Mouse (Mus musculus) ES-Bruce4 (cell line): ENCODE results near the gene Sncb. TPM values are rescaled to one million over a fixed set of nuclear protein-coding genes. Genes with fewer than 3 reads are reported as not detected.

Experiments used
- H3K27ac ChIP-seq: 2 replicates; pipeline ENCODE4 v1.5.1; 2012; ENCODE audit warnings: low read length, inconsistent platforms; ENCODE audit not compliant: insufficient read depth
- H3K27me3 ChIP-seq: 2 replicates; pipeline ENCODE4 v1.6.1; 2012; ENCODE audit warnings: mild to moderate bottlenecking, low read length, inconsistent platforms; ENCODE audit not compliant: control insufficient read depth, poor library complexity, insufficient read depth, severe bottlenecking
- H3K36me3 ChIP-seq: 2 replicates; pipeline ENCODE4 v1.6.1; 2012; ENCODE audit warnings: inconsistent platforms, mild to moderate bottlenecking, low read length, moderate library complexity; ENCODE audit not compliant: control insufficient read depth, poor library complexity, insufficient read depth, severe bottlenecking
- H3K4me1 ChIP-seq: one replicate; pipeline ENCODE4 v1.8.1; 2011; ENCODE audit warnings: low read length; ENCODE audit not compliant: control insufficient read depth, insufficient read depth
- H3K4me3 ChIP-seq: 2 replicates; pipeline ENCODE4 v1.5.1; 2011; ENCODE audit warnings: low read depth, mild to moderate bottlenecking, low read length
- H3K9ac ChIP-seq: 2 replicates; pipeline ENCODE4 v1.6.1; 2012; ENCODE audit warnings: low read depth, mild to moderate bottlenecking, inconsistent platforms; ENCODE audit not compliant: poor library complexity, severe bottlenecking
- H3K9me3 ChIP-seq: replicated peaks from 2 replicates; pipeline ENCODE4 v1.6.1; 2012; ENCODE audit warnings: mild to moderate bottlenecking, low read length, inconsistent platforms; ENCODE audit not compliant: control insufficient read depth, poor library complexity, insufficient read depth, severe bottlenecking
- CTCF ChIP-seq: IDR thresholded peaks from one replicate; pipeline ENCODE4 v1.8.1; 2011; ENCODE audit warnings: low read depth, low read length
- EP300 ChIP-seq: IDR thresholded peaks from 2 replicates; pipeline ENCODE4 v1.6.1; 2011; ENCODE audit warnings: low read depth, low read length; ENCODE audit not compliant: insufficient read depth
- POLR2A ChIP-seq: IDR thresholded peaks from one replicate; pipeline ENCODE4 v1.8.1; 2011; ENCODE audit warnings: low read length; ENCODE audit not compliant: insufficient read depth
- polyA plus RNA-seq: library from polyadenylated mRNA; stranded (reverse); fragments of >200 nt; gene quantifications from 2 replicates; pipeline ENCODE4 v1.2.4, GENCODE M21; 2011; ENCODE audit warnings: low read depth; ENCODE audit not compliant: missing spikeins, insufficient read depth, insufficient read length

The Sncb gene
- polyA plus RNA-seq, 1 experiment: 2.8 TPM

- Histone ChIP-seq H3K9ac (no peak overlapping the region), H3K4me3 (no peak overlapping the region), H3K36me3 (no peaks in the 10 kb centered on the region), H3K4me1 (no peaks in the 10 kb centered on the region), H3K27ac (no peak overlapping the region), H3K9me3 (no peaks in the 10 kb centered on the region; the same call in 1 of the 2 replicates), H3K27me3 (no peaks in the 10 kb centered on the region)
- TF ChIP-seq CTCF (peak; percentile 50), POLR2A (no peak), EP300 (no peak)
Measured at GRCm38 (mm10) chr13:54723143-54723542, 43.3 kb downstream of the Sncb start.

GRCm38 (mm10) chr13:54716916-54717315, 49.5 kb downstream of the Sncb start:
- Histone ChIP-seq H3K9me3 (no peaks in the 10 kb centered on the region), H3K27ac (no peak overlapping the region), H3K4me1 (no peaks in the 10 kb centered on the region), H3K27me3 (no peaks in the 10 kb centered on the region), H3K4me3 (no peak overlapping the region), H3K36me3 (no peaks in the 10 kb centered on the region), H3K9ac (no peak overlapping the region)
- no peak for TF ChIP-seq EP300
- TF ChIP-seq POLR2A: no peak
- TF ChIP-seq CTCF: peak; percentile 84

- H3K36me3 ChIP-seq: no peaks in the 10 kb centered on the region
- H3K27me3 ChIP-seq: no peaks in the 10 kb centered on the region
- H3K27ac ChIP-seq: no peak overlapping the region
- no peak for TF ChIP-seq EP300
- no peak for TF ChIP-seq POLR2A
- no peak for TF ChIP-seq CTCF
- H3K9me3 ChIP-seq: no peaks in the 10 kb centered on the region
- no peak overlapping the region for H3K4me3 ChIP-seq
- no peak overlapping the region for H3K9ac ChIP-seq
- no peaks in the 10 kb centered on the region for H3K4me1 ChIP-seq
Measured at GRCm38 (mm10) chr13:54714996-54715395, 51.4 kb downstream of the Sncb start.

GRCm38 (mm10) chr13:54714393-54714792, 52.0 kb downstream of the Sncb start:
- H3K9me3 ChIP-seq: no peaks in the 10 kb centered on the region
- no peak overlapping the region for H3K27ac ChIP-seq
- TF ChIP-seq CTCF (peak; percentile 81), EP300 (no peak)
- no peak overlapping the region for H3K4me3 ChIP-seq
- H3K36me3 ChIP-seq: no peaks in the 10 kb centered on the region
- H3K4me1 ChIP-seq: no peaks in the 10 kb centered on the region
- no peak overlapping the region for H3K9ac ChIP-seq
- no peaks in the 10 kb centered on the region for H3K27me3 ChIP-seq

- Histone ChIP-seq H3K36me3 (no peaks in the 10 kb centered on the region), H3K27me3 (no peaks in the 10 kb centered on the region), H3K9ac (no peak overlapping the region), H3K27ac (no peak overlapping the region), H3K4me1 (no peaks in the 10 kb centered on the region), H3K4me3 (no peak overlapping the region), H3K9me3 (no peaks in the 10 kb centered on the region)
- TF ChIP-seq CTCF (no peak), POLR2A (no peak), EP300 (no peak)
Measured at GRCm38 (mm10) chr13:54710866-54711265, 55.5 kb downstream of the Sncb start.

Other genes with a start within 250 kb of the Sncb start
- gene 4833439L19Rik, start 201.2 kb downstream of the Sncb start, polyA plus RNA-seq: 110 and 111 TPM in 2 replicates
- 10.3 and 11.1 TPM in 2 replicates for gene Arl10, start 191.6 kb downstream of the Sncb start, polyA plus RNA-seq
- gene Nop16, start 176.5 kb downstream of the Sncb start, polyA plus RNA-seq: 61.8 and 65.5 TPM in 2 replicates
- gene Higd2a, start 176.4 kb downstream of the Sncb start, polyA plus RNA-seq: 104 and 116 TPM in 2 replicates
- 27.5 and 30.2 TPM in 2 replicates for gene Cltb, start 155.3 kb downstream of the Sncb start, polyA plus RNA-seq
- 69.3 and 70.5 TPM in 2 replicates for gene Faf2, start 144.8 kb downstream of the Sncb start, polyA plus RNA-seq
- gene Rnf44, start 72.7 kb downstream of the Sncb start, polyA plus RNA-seq: 153 and 171 TPM in 2 replicates
- gene Cdhr2, start 65.1 kb downstream of the Sncb start, polyA plus RNA-seq: not detected in 2 replicates
- gene Gprin1, start 16.7 kb downstream of the Sncb start, polyA plus RNA-seq: not detected in 2 replicates
- gene Eif4e1b, start 17.4 kb upstream of the Sncb start, polyA plus RNA-seq: not detected in 2 replicates
- gene Tspan17, start 22.8 kb upstream of the Sncb start, polyA plus RNA-seq: 7.0 and 12.3 TPM in 2 replicates
- gene Unc5a, start 182.8 kb upstream of the Sncb start, polyA plus RNA-seq: 0.66 and 2.8 TPM in 2 replicates